Mouse (Mus musculus): Measurements from ENCODE around the gene Gm27021. TPM values are rescaled to one million over a fixed set of nuclear protein-coding genes. Genes with fewer than 3 reads are reported as not detected.

Gm27021 gene
- total RNA-seq, 2 experiments from 2014 or later, result not detected

Other genes with a start within 250 kb of the Gm27021 start
- gene Gins2, start 78.8 kb downstream of the Gm27021 start, total RNA-seq (2015; ENCODE audit: low replicate concordance), result 13.3 and 32.0 TPM in 2 replicates
- 4.3 and 14.3 TPM in 2 replicates for gene Gins2, start 78.8 kb downstream of the Gm27021 start, total RNA-seq (2017; ENCODE audit: low replicate concordance)
- gene 1190005I06Rik, start 20.4 kb downstream of the Gm27021 start, total RNA-seq (2015; ENCODE audit: low replicate concordance), result 2.3 TPM in 1 of 2 replicates, not detected in the other
- 5.0 TPM in 1 of 2 replicates, not detected in the other for gene 1190005I06Rik, start 20.4 kb downstream of the Gm27021 start, total RNA-seq (2017; ENCODE audit: low replicate concordance)
- 237 and 289 TPM in 2 replicates for gene Cox4i1, start 143 bp upstream of the Gm27021 start, total RNA-seq (2015; ENCODE audit: low replicate concordance)
- 101 and 131 TPM in 2 replicates for gene Cox4i1, start 143 bp upstream of the Gm27021 start, total RNA-seq (2017; ENCODE audit: low replicate concordance)
- gene Emc8, start 494 bp upstream of the Gm27021 start, total RNA-seq (2015; ENCODE audit: low replicate concordance), result 10.9 and 16.7 TPM in 2 replicates
- gene Emc8, start 494 bp upstream of the Gm27021 start, total RNA-seq (2017; ENCODE audit: low replicate concordance), result 1.8 and 33.7 TPM in 2 replicates
- gene Irf8, start 68.3 kb upstream of the Gm27021 start, total RNA-seq (2015; ENCODE audit: low replicate concordance), result 14.6 and 17.5 TPM in 2 replicates
- 21.6 and 24.6 TPM in 2 replicates for gene Irf8, start 68.3 kb upstream of the Gm27021 start, total RNA-seq (2017; ENCODE audit: low replicate concordance)